Mouse (Mus musculus): ENCODE data around the gene Rnaseh1. TPM values are rescaled to one million over a fixed set of nuclear protein-coding genes. Genes with fewer than 3 reads are reported as not detected.
A peak's percentile ranks its signal among the peaks of the same experiment; 100 is the strongest.

Gene Rnaseh1
- polyA plus RNA-seq, 1 experiment from 2014 or later: 27.9 TPM

GRCm38 (mm10) chr12:28675121-28675924, 25.9 kb downstream of the Rnaseh1 start, which contains the start of gene Adi1:
Adi1 (plus strand) TSS chr12:28675231.
- peaks cover 6% of the 10 kb centered on the region; the same call in 1 of the 2 replicates for H3K4me1 ChIP-seq (replicated peaks)
- peak within 1 kb of the TSS; percentile 55 for H3K4me3 ChIP-seq (replicated peaks)
- no peaks in the 10 kb centered on the region for H3K9me3 ChIP-seq
- peak within 1 kb of the TSS; percentile 63 for H3K4me2 ChIP-seq (replicated peaks)
- 2% methylated on average over 50 of the region's 53 CpGs for WGBS
- no peaks in the 10 kb centered on the region for H3K27me3 ChIP-seq (replicated peaks)
- ATAC-seq: peak; percentile 97
- peaks cover 8% of the 10 kb centered on the region for H3K36me3 ChIP-seq
- peak within 1 kb of the TSS; percentile 93 for H3K27ac ChIP-seq
- H3K9ac ChIP-seq: peak within 1 kb of the TSS; percentile 61

DNA sequence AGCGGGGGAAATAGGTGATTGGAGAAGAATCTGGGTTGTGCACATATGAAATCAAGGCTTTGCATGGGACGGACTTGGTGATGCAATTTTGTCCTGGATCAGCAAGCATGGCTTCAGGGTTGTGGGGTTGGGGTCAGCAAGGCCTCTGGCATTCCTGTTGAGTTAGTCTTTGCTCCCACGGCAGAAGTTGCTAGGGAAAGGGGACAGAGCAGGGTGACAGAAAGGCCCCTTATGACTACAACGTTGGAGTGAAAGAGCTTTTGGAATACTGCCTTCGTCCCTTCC, 26.5 kb downstream of the Rnaseh1 start:
- Histone ChIP-seq H3K9ac (peak overlapping the region; percentile 61), H3K4me1 (replicated peaks) (peaks cover 6% of the 10 kb centered on the region; the same call in 1 of the 2 replicates), H3K36me3 (peaks cover 11% of the 10 kb centered on the region), H3K9me3 (no peaks in the 10 kb centered on the region), H3K27me3 (replicated peaks) (no peaks in the 10 kb centered on the region), H3K27ac (peak overlapping the region; percentile 93), H3K4me3 (replicated peaks) (peak overlapping the region; percentile 55), H3K4me2 (replicated peaks) (peak overlapping the region; percentile 63)
- peak; percentile 1; the same call in 1 of the 2 replicates for ATAC-seq
- WGBS: 65% methylated on average over 5 of the region's 5 CpGs

GRCm38 (mm10) chr12:28684674-28685073, 35.3 kb downstream of the Rnaseh1 start:
- Histone ChIP-seq H3K9me3 (no peaks in the 10 kb centered on the region), H3K36me3 (peaks cover 10% of the 10 kb centered on the region; the same call in 1 of the 2 replicates), H3K9ac (no peak overlapping the region), H3K27ac (no peak overlapping the region), H3K4me2 (replicated peaks) (no peak overlapping the region), H3K27me3 (replicated peaks) (no peaks in the 10 kb centered on the region), H3K4me3 (replicated peaks) (no peak overlapping the region), H3K4me1 (replicated peaks) (0 out of 2 replicates have a peak, but pooled peaks cover 6% of the 10 kb centered on the region)
- WGBS: 63% methylated on average over 1 of the region's 1 CpGs
- ATAC-seq: no peak

- no peak overlapping the region for H3K27ac ChIP-seq
- H3K9me3 ChIP-seq: no peaks in the 10 kb centered on the region
- peak; percentile 14; the same call in 1 of the 2 replicates for ATAC-seq
- no peak overlapping the region for H3K4me2 ChIP-seq (replicated peaks)
- 69% methylated on average over 3 of the region's 3 CpGs for WGBS
- H3K9ac ChIP-seq: no peak overlapping the region
- H3K4me1 ChIP-seq (replicated peaks): 0 out of 2 replicates have a peak, but pooled peaks cover 6% of the 10 kb centered on the region
- no peaks in the 10 kb centered on the region for H3K27me3 ChIP-seq (replicated peaks)
- H3K4me3 ChIP-seq (replicated peaks): no peak overlapping the region
- H3K36me3 ChIP-seq: peaks cover 10% of the 10 kb centered on the region; the same call in 1 of the 2 replicates
These were observed 36.4 kb downstream of the Rnaseh1 start for GRCm38 (mm10) chr12:28685771-28686170.

DNA sequence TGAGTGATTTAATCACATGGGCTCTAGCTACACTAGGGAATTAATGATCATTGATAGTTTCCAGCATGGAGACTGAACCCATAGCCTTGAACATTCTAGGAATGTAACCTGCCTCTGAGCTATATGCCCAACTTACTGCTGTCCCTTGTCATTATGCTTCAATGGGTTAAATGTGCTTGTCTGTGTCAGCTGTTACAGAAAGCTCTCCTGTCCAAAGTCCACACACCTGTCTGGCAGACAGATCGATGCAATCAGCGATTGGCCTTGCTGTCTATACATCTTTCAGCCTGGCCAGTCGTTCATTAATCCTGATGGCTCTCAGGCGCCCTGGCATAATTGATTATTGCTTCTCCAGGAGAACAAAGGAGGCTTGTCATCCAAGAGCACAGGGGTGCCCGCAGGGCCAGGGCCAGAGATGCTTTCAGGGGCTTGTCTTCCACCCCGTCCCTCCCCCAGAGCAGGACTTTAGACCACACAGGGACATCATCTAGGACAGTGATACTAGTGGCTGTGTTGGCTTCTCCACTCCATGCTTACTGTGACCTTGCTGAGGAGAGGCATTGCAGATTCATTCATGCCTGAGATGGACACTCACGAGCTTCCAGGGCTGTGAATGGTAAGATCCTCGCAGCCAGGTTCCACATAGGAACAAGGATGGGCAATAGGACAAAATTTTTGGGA, 36.9 kb downstream of the Rnaseh1 start:
- no peak overlapping the region for H3K9ac ChIP-seq
- peak; percentile 48 for ATAC-seq
- peaks cover 16% of the 10 kb centered on the region; the same call in 1 of the 2 replicates for H3K36me3 ChIP-seq
- H3K4me3 ChIP-seq (replicated peaks): no peak overlapping the region
- no peak overlapping the region for H3K4me2 ChIP-seq (replicated peaks)
- no peak overlapping the region for H3K27ac ChIP-seq
- 61% methylated on average over 8 of the region's 8 CpGs for WGBS
- no peaks in the 10 kb centered on the region for H3K9me3 ChIP-seq
- H3K4me1 ChIP-seq (replicated peaks): 0 out of 2 replicates have a peak, but pooled peaks cover 6% of the 10 kb centered on the region
- no peaks in the 10 kb centered on the region for H3K27me3 ChIP-seq (replicated peaks)

GRCm38 (mm10) chr12:28688996-28689395, 39.6 kb downstream of the Rnaseh1 start:
- H3K4me3 ChIP-seq (replicated peaks): no peak overlapping the region
- 83% methylated on average over 6 of the region's 6 CpGs for WGBS
- no peak overlapping the region for H3K9ac ChIP-seq
- no peak overlapping the region for H3K27ac ChIP-seq
- no peaks in the 10 kb centered on the region for H3K9me3 ChIP-seq
- H3K27me3 ChIP-seq (replicated peaks): no peaks in the 10 kb centered on the region
- peaks cover 23% of the 10 kb centered on the region; the same call in 1 of the 2 replicates for H3K36me3 ChIP-seq
- no peak overlapping the region for H3K4me2 ChIP-seq (replicated peaks)
- ATAC-seq: no peak
- 0 out of 2 replicates have a peak, but pooled peaks cover 6% of the 10 kb centered on the region for H3K4me1 ChIP-seq (replicated peaks)

DNA sequence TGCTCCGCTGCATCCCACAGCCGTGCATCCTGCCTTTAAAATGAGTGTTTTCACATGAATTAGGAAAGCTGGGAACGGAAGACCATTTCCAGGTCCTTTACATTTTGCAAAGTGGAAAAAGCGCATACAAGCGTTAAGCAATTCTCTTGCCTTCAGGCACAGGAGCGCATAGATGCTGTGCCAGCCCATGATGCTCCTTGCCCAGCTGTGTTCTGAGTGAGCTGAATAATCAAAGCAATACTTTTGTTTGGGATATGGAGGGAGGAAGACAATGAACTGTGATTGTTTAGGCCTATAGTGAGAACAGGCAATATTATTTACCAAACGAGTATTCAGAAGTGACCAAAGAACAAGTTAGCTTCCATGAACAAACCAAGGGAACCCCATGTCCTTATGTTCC, 41.3 kb downstream of the Rnaseh1 start:
- H3K27me3 ChIP-seq (replicated peaks): no peaks in the 10 kb centered on the region
- H3K4me3 ChIP-seq (replicated peaks): no peak overlapping the region
- WGBS: 94% methylated on average over 7 of the region's 7 CpGs
- 0 out of 2 replicates have a peak, but pooled peaks cover 5% of the 10 kb centered on the region for H3K4me1 ChIP-seq (replicated peaks)
- H3K27ac ChIP-seq: no peak overlapping the region
- H3K36me3 ChIP-seq: peaks cover 23% of the 10 kb centered on the region; the same call in 1 of the 2 replicates
- no peak overlapping the region for H3K9ac ChIP-seq
- H3K9me3 ChIP-seq: no peaks in the 10 kb centered on the region
- H3K4me2 ChIP-seq (replicated peaks): no peak overlapping the region
- no peak for ATAC-seq

DNA sequence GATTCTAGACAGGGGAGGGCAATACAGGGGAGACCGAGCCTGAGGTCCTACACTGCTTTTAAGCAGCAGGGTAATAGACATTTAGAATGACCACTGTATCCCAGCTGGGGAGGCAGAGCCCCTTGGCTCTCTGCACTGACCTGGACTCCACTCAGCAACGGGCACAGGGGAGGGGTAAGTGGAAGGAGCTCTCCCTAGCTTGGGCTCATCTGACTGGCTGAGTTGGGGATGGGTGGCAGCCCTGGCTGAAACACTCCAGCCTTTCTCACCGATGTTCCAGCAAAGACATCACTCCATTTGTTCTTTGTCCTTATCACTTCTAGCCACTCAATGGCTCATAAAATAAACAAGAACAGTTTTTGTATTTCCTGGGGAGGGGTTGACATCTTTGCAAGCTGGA, 44.3 kb downstream of the Rnaseh1 start:
- no peak for ATAC-seq
- peaks cover 23% of the 10 kb centered on the region; the same call in 1 of the 2 replicates for H3K36me3 ChIP-seq
- H3K9me3 ChIP-seq: no peaks in the 10 kb centered on the region
- H3K4me3 ChIP-seq (replicated peaks): no peak overlapping the region
- peaks cover 6% of the 10 kb centered on the region; the same call in 1 of the 2 replicates for H3K4me1 ChIP-seq (replicated peaks)
- 58% methylated on average over 3 of the region's 3 CpGs for WGBS
- no peak overlapping the region for H3K27ac ChIP-seq
- no peak overlapping the region for H3K4me2 ChIP-seq (replicated peaks)
- no peak overlapping the region for H3K9ac ChIP-seq
- H3K27me3 ChIP-seq (replicated peaks): no peaks in the 10 kb centered on the region

DNA sequence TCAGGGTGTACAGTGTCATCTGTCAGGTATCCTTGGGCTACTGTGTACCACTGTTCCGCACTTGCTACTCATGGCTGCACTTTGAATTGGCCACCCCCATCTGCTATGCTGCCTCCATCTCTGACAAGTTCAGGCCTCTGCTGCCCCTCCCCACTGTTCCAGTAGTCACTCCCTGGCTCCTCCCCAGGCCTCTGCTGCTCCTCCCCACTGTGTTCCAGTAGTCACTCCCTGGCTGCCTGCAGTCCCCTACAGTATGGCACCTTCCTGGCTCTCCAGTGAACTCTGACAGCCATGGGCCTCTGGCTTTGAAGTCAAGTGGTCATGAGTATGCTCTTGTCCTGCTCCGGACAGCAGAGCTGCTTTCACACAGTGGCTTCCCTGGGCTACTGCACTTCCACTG, 44.8 kb downstream of the Rnaseh1 start:
- no peak for ATAC-seq
- H3K4me3 ChIP-seq (replicated peaks): no peak overlapping the region
- H3K9ac ChIP-seq: no peak overlapping the region
- WGBS: 78% methylated on average over 2 of the region's 2 CpGs
- no peak overlapping the region for H3K27ac ChIP-seq
- no peak overlapping the region for H3K4me2 ChIP-seq (replicated peaks)
- no peaks in the 10 kb centered on the region for H3K27me3 ChIP-seq (replicated peaks)
- peaks cover 19% of the 10 kb centered on the region; the same call in 1 of the 2 replicates for H3K36me3 ChIP-seq
- peaks cover 6% of the 10 kb centered on the region; the same call in 1 of the 2 replicates for H3K4me1 ChIP-seq (replicated peaks)
- H3K9me3 ChIP-seq: no peaks in the 10 kb centered on the region

DNA sequence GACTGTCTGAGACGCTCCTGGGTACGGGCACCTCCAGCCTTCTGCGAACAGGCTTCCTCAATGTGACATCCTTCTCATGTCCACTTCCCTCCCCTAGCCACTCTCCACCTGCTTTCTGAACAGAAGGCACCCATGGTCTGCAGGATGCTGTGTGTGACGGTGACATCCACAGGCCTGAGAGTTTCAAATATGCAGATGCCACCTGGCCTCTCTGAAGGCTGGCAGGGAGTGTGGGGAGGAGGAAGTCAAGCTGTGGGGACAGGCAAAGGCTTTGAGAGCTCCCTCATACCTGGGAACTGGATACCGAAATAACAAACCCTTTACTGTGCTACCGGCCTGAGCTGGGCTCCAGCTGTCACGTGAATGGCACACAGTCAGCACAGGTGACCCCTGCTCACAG, 45.4 kb downstream of the Rnaseh1 start:
- no peak overlapping the region for H3K9ac ChIP-seq
- no peak overlapping the region for H3K27ac ChIP-seq
- ATAC-seq: no peak
- H3K9me3 ChIP-seq: no peaks in the 10 kb centered on the region
- no peak overlapping the region for H3K4me3 ChIP-seq (replicated peaks)
- no peaks in the 10 kb centered on the region for H3K27me3 ChIP-seq (replicated peaks)
- 89% methylated on average over 7 of the region's 7 CpGs for WGBS
- peaks cover 6% of the 10 kb centered on the region; the same call in 1 of the 2 replicates for H3K4me1 ChIP-seq (replicated peaks)
- no peak overlapping the region for H3K4me2 ChIP-seq (replicated peaks)
- H3K36me3 ChIP-seq: peaks cover 15% of the 10 kb centered on the region; the same call in 1 of the 2 replicates

- Histone ChIP-seq H3K36me3 (no peaks in the 10 kb centered on the region; the same call in none of the 2 replicates), H3K4me3 (replicated peaks) (no peak overlapping the region), H3K27ac (no peak overlapping the region), H3K9me3 (no peaks in the 10 kb centered on the region), H3K4me2 (replicated peaks) (no peak overlapping the region), H3K4me1 (replicated peaks) (peaks cover 9% of the 10 kb centered on the region; the same call in 1 of the 2 replicates), H3K27me3 (replicated peaks) (no peaks in the 10 kb centered on the region), H3K9ac (no peak overlapping the region)
- ATAC-seq: peak; percentile 39
- 68% methylated on average over 14 of the region's 14 CpGs for WGBS
These were observed 48.6 kb downstream of the Rnaseh1 start for GRCm38 (mm10) chr12:28697821-28698595.
